ENCODE assay signal across 23 mouse cellular contexts in genomic region chr6:93836585-93836984, GRCm38 (mm10).
DNase-seq lines count a peak whose midpoint lies in the region; ATAC-seq and TF ChIP-seq lines count a peak whose summit lies in the region.
"Had no signal": no experiment of that assay in that cellular context is flagged by ENCODE, and none has a peak within 500 bp of the region (broad histone marks: within the 10 kb centered on the region; RNA-seq: fewer than 3 reads in every experiment).

No protein-coding gene starts in this region.

- no peak overlapping the region for H3K4me3 ChIP-seq in forebrain, embryonic 15.5 days
- H3K4me3 ChIP-seq in forebrain, embryonic 12.5 days (replicated peaks) = no peak overlapping the region
- H3K4me3 ChIP-seq in limb, embryonic 14.5 days (replicated peaks; ENCODE audit: low read length) = no peak overlapping the region
- no peak overlapping the region for H3K4me3 ChIP-seq in limb, embryonic 10.5 days
- no peak overlapping the region for H3K4me3 ChIP-seq in ES-E14 (ENCODE audit: insufficient read depth in 1 of 2, low read depth in 1 of 2, low read length in 2 of 2, poor library complexity in 1 of 2, severe bottlenecking in 1 of 2)
- H3K4me3 ChIP-seq: embryonic facial prominence, embryonic 13.5 days; embryonic facial prominence, embryonic 15.5 days; erythroblast, embryonic 14.5 days; forebrain, embryonic 10.5 days; forebrain, embryonic 13.5 days had no signal

- WGBS in forebrain, embryonic 15.5 days = 95% methylated on average over 5 of the region's 5 CpGs
- 91% methylated on average over 5 of the region's 5 CpGs for WGBS in forebrain, embryonic 12.5 days
- WGBS in limb, embryonic 14.5 days = 73% methylated on average over 5 of the region's 5 CpGs
- WGBS in limb, embryonic 10.5 days = 95% methylated on average over 5 of the region's 5 CpGs

- in situ Hi-C loops in ES-E14 (cut with MboI; ENCODE audit: low sequenced_read_pairs in 2 of 2, unreplicated experiment in 2 of 2) = no loop called here

- no peak overlapping the region for H3K9ac ChIP-seq in forebrain, embryonic 15.5 days (replicated peaks)
- no peak overlapping the region for H3K9ac ChIP-seq in forebrain, embryonic 12.5 days
- H3K9ac ChIP-seq in limb, embryonic 14.5 days (ENCODE audit: low read depth, low read length, severe bottlenecking) = no peak overlapping the region
- H3K9ac ChIP-seq in ES-E14 (ENCODE audit: insufficient read depth, low read depth, low read length, poor library complexity, severe bottlenecking) = no peak overlapping the region
- H3K9ac ChIP-seq: embryonic facial prominence, embryonic 13.5 days; embryonic facial prominence, embryonic 15.5 days; forebrain, embryonic 13.5 days had no signal

- peak; percentile 33 for DNase-seq in limb, embryonic 14.5 days (ENCODE audit: low spot score)
- DNase-seq in limb, embryonic 10.5 days (ENCODE audit: low spot score) = no peak
- DNase-seq in ES-E14 (ENCODE audit: low read depth, low spot score) = no peak
- DNase-seq: adrenal gland, adult 2 months; adrenal gland, postnatal 10 days; adrenal gland, postnatal 25 days; B cell, adult 2 months; cerebellum, adult 11 months; cerebellum, adult 18-20 months; cerebellum, adult 8-10 months; cerebellum, adult 9-11 months; cerebellum, postnatal 14 days; cerebellum, postnatal 36 days; embryo, embryonic 11 days had no signal

- TF ChIP-seq POLR2A in limb, embryonic 14.5 days (IDR thresholded peaks at IDR 0.05; ENCODE audit: borderline replicate concordance, extremely low read depth, insufficient read depth, insufficient read length) = no peak

- no peaks in the 10 kb centered on the region for H3K36me3 ChIP-seq in forebrain, embryonic 15.5 days
- no peaks in the 10 kb centered on the region for H3K36me3 ChIP-seq in forebrain, embryonic 12.5 days (replicated peaks)
- H3K36me3 ChIP-seq in limb, embryonic 14.5 days (ENCODE audit: control insufficient read depth, insufficient read depth, low read length) = no peaks in the 10 kb centered on the region
- H3K36me3 ChIP-seq in limb, embryonic 10.5 days = no peaks in the 10 kb centered on the region
- H3K36me3 ChIP-seq in ES-E14 (ENCODE audit: control insufficient read depth, insufficient read depth, low read length, poor library complexity, severe bottlenecking) = no peaks in the 10 kb centered on the region
- H3K36me3 ChIP-seq: embryonic facial prominence, embryonic 13.5 days; embryonic facial prominence, embryonic 15.5 days; forebrain, embryonic 10.5 days had no signal

- H3K27me3 ChIP-seq in forebrain, embryonic 15.5 days = no peaks in the 10 kb centered on the region
- no peaks in the 10 kb centered on the region for H3K27me3 ChIP-seq in forebrain, embryonic 12.5 days
- no peaks in the 10 kb centered on the region for H3K27me3 ChIP-seq in limb, embryonic 14.5 days (ENCODE audit: control insufficient read depth, insufficient read depth, low read length)
- H3K27me3 ChIP-seq in limb, embryonic 10.5 days (ENCODE audit: low read depth, poor library complexity, severe bottlenecking) = no peaks in the 10 kb centered on the region
- H3K27me3 ChIP-seq: CH12.LX; embryonic facial prominence, embryonic 13.5 days; embryonic facial prominence, embryonic 15.5 days; forebrain, embryonic 13.5 days had no signal

- no peak overlapping the region for H3K4me2 ChIP-seq in forebrain, embryonic 15.5 days (replicated peaks)
- no peak overlapping the region for H3K4me2 ChIP-seq in forebrain, embryonic 12.5 days
- no peak overlapping the region for H3K4me2 ChIP-seq in limb, embryonic 14.5 days (replicated peaks; ENCODE audit: low read depth, low read length, severe bottlenecking)
- H3K4me2 ChIP-seq: embryonic facial prominence, embryonic 13.5 days; embryonic facial prominence, embryonic 15.5 days; forebrain, embryonic 13.5 days had no signal

- no peak for ATAC-seq in forebrain, embryonic 15.5 days (replicated peaks)
- no peak for ATAC-seq in forebrain, embryonic 12.5 days (ENCODE audit: low FRiP score)
- ATAC-seq in limb, embryonic 14.5 days (ENCODE audit: low FRiP score, low read depth) = no peak
- ATAC-seq: CD4-positive, CD25-positive, alpha-beta regulatory T cell, adult 4 months; forebrain, embryonic 13.5 days had no signal

- H3K9me3 ChIP-seq in forebrain, embryonic 15.5 days = no peaks in the 10 kb centered on the region
- H3K9me3 ChIP-seq in forebrain, embryonic 12.5 days = no peaks in the 10 kb centered on the region
- H3K9me3 ChIP-seq in limb, embryonic 14.5 days (ENCODE audit: control insufficient read depth, low read length) = no peaks in the 10 kb centered on the region
- H3K9me3 ChIP-seq in limb, embryonic 10.5 days (replicated peaks) = no peaks in the 10 kb centered on the region
- H3K9me3 ChIP-seq in ES-E14 (ENCODE audit: control insufficient read depth, insufficient read depth, low read depth, low read length) = no peaks in the 10 kb centered on the region
- H3K9me3 ChIP-seq: embryonic facial prominence, embryonic 13.5 days; embryonic facial prominence, embryonic 15.5 days; forebrain, embryonic 10.5 days; forebrain, embryonic 13.5 days had no signal

- peaks cover 14% of the 10 kb centered on the region for H3K4me1 ChIP-seq in forebrain, embryonic 15.5 days
- peaks cover 24% of the 10 kb centered on the region for H3K4me1 ChIP-seq in forebrain, embryonic 12.5 days
- H3K4me1 ChIP-seq in limb, embryonic 14.5 days (ENCODE audit: control insufficient read depth, insufficient read depth, low read length) = no peaks in the 10 kb centered on the region
- peaks cover 7% of the 10 kb centered on the region for H3K4me1 ChIP-seq in limb, embryonic 10.5 days
- H3K4me1 ChIP-seq in ES-E14 (ENCODE audit: control insufficient read depth in 2 of 2, insufficient read depth in 2 of 2, low read length in 2 of 2, poor library complexity in 1 of 2) = no peaks in the 10 kb centered on the region
- H3K4me1 ChIP-seq: embryonic facial prominence, embryonic 13.5 days; embryonic facial prominence, embryonic 15.5 days; forebrain, embryonic 10.5 days had no signal

- 0 out of 2 replicates have a peak overlapping the region, but pooled peaks have one; percentile 0 for H3K27ac ChIP-seq in forebrain, embryonic 15.5 days (replicated peaks)
- no peak overlapping the region for H3K27ac ChIP-seq in forebrain, embryonic 12.5 days
- no peak overlapping the region for H3K27ac ChIP-seq in limb, embryonic 14.5 days (replicated peaks; ENCODE audit: low read depth, low read length)
- H3K27ac ChIP-seq in limb, embryonic 10.5 days = no peak overlapping the region
- no peak overlapping the region for H3K27ac ChIP-seq in ES-E14 (ENCODE audit: insufficient read depth, low read depth, low read length, poor library complexity, severe bottlenecking)
- H3K27ac ChIP-seq: embryonic facial prominence, embryonic 13.5 days; embryonic facial prominence, embryonic 15.5 days; forebrain, embryonic 10.5 days had no signal

TF ChIP-seq in ES-E14, 5 proteins besides CTCF, POLR2A, EP300 and RAD21:
- TF ChIP-seq ZNF384 (IDR thresholded peaks at IDR 0.05; ENCODE audit: low read depth, low read length) = no peak
- TF ChIP-seq CHD2 (IDR thresholded peaks at IDR 0.05; ENCODE audit: low read depth, low read length) = no peak
- TF ChIP-seq MAFK (IDR thresholded peaks at IDR 0.05; ENCODE audit: insufficient read depth, low read depth, low read length) = peak; percentile 70
- TF ChIP-seq ZC3H11A (IDR thresholded peaks at IDR 0.05; ENCODE audit: borderline replicate concordance, low read depth, low read length) = no peak
- no peak for TF ChIP-seq HCFC1 (IDR thresholded peaks at IDR 0.05; ENCODE audit: borderline replicate concordance, insufficient read depth, low read length)
TF ChIP-seq in ES-E14: peak in this region for 1.
